Mouse (Mus musculus) liver, adult (tissue): Measurements from ENCODE around the gene Ctnna3.

Source experiments
- GATA4 ChIP-seq: IDR thresholded peaks from 2 replicates; pipeline ENCODE4 v1.6.1; 2014; ENCODE audit warnings: mild to moderate bottlenecking, low read length; ENCODE audit not compliant: insufficient replicate concordance

The Ctnna3 gene

DNA sequence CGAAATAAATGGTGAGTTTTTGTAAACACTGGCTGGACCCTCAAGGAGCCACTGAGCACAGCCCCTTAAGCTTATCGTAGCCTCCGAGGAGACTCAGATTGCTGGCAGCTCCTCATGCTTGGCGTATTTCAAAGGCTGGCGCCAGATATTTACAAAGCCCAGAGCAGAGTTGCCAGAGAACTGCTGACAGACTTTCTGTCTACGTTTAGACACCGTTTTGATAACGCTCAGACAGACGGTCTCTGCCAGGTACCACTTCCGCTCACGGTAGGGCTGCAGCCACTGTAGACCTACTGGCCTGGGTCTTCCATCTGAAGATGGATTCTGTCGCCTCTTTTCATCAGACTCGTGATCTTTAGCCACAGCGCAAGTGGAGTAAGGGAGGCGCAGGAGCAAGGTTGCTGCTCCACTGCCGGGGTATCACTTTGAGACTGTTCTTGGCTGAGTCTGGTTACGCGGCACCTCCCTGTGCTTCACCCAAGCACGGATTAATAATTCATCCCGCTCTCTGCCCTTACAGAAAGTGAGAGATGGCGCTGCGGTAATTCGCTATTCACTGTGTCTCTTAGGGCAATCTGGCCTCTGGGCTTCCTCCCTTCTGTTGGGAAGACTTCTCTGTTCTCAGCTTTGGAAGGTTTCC lies 456.7 kb downstream of the Ctnna3 start:
- no peak for TF ChIP-seq GATA4

DNA sequence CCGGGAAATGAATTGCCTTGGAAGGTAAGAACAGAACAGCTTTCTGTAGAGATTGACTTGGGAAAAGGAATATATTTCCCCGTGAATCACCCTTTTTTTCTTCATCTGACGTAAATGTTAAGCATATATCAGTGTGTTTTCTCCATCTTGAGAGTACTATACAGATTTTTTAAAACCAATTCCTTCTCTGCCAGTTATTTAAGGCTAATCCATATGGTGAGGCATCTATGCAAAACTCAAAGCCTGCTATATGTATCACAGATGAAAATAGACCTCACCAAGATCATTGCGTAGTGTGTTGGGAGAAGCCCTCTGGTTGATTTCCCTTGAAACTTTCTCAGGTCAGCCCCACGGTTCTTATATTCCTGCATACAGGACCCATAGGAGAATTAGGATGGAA lies 464.7 kb downstream of the Ctnna3 start:
- TF ChIP-seq GATA4 = no peak

DNA sequence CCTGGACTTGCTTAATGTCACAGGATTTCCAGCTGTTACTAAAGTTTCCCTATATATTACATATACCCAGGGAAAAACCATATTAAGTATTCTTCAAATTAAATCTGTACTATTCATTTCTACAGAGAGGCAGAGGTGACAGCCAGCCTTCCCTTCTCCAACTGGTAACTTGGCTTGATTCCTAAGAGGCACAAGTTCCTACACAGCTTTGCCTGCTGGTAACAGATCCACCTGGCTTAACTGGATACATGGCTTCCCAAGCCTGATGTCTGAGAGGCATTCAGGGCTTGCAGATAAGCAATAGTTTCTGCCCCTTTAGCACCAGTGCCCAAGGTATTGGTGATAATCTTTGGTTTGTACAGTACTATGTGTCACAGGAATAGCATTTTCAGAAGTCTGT lies 470.0 kb downstream of the Ctnna3 start:
- no peak for TF ChIP-seq GATA4

DNA sequence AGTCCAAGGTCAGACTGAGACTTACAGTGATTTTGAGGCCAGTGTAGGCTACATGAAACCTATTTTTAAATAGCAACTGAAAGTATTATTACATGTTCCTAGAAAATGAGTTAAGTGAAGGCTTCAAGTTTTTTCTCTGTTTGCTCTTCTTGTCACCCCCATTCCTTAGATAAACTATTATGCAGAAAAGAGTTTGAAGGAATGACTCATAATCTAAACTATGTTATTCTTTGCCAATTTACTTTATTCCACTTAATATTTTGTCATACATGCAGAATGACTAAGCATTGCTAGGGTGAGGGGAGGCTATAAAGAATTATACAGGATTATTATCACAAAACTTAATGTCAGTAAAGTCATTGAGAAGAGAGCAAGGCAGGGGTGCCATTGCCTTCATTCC lies 479.0 kb downstream of the Ctnna3 start:
- no peak for TF ChIP-seq GATA4

DNA sequence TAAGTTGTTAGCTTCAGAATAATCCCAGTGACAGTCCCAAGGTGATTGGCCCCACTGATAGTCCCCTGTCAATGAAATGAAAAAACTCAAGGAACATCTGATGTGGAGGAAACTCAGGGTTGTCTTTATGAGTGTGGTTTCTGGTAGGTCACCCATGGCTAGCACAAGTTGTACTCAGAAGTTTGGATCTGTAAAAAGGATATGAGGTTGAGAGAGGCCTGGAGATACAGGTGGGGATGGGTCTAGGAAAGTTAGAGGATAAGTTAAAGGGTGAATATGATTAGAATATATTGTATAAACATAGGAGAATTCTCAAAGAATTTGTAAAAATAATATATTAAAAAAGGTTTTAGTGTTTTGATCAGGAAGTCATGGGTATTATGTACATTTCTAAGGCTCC lies 497.4 kb downstream of the Ctnna3 start, which contains the start of gene Gm10118:
Gene Gm10118, minus strand, starts transcription at position 101 of the 400 bp plus-strand sequence.
- TF ChIP-seq GATA4 = no peak

DNA sequence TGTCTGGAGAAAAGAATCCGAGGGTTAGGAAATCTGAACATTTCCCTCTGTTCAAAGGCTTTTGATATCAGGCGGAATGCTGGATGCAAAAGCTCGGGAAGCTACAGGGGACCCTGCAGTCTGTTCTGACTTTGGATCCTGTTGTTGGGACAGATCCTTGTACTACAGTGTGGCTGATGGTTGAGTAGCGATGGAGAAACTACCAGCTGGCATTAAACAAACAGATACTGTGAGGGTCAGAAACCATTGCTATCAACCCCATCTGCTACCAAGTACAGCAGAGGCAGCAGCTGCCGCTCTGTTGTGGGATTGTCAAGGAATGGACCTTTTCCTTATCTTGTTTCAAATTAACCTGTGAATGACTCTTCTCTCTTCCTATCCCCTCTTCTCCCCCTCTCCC lies 504.0 kb downstream of the Ctnna3 start:
- TF ChIP-seq GATA4 = no peak

DNA sequence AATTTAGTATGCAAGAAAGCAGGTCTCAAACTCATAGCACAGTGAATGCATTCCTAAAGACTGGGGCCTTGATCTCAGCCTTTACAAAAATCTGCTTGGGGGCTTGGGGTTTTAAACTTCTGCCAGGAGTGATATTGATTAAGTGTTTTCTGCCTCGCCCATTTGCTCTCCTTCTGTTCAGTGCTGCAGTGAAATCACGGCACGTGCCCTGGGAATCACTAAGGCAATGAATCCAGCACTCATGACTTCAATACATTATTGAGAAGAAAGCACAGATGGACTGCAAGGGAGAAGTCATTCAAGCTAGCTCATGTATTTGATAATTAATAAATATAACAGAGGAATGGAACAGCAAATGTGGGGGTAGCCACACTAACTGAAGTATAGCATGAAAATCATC lies 515.6 kb downstream of the Ctnna3 start:
- TF ChIP-seq GATA4 = no peak

DNA sequence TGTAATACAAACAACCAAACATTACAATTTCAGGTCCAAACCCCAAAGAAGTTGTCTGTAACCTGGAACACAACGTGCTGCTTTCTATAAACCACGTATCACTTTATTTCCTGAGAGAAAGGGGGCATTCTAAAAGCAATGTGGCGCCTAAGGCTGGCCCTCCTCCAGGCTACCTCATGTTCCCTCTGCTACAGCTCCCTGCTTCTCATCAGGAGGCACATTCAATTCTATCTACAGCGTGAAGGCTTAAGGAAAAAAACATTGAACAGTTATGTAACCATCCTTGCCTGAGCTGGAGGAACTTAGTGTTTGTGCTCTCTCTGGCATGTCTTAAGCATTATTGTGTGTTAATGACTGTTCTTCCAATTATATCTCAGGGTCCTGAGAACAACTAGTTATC lies 517.4 kb downstream of the Ctnna3 start:
- no peak for TF ChIP-seq GATA4

DNA sequence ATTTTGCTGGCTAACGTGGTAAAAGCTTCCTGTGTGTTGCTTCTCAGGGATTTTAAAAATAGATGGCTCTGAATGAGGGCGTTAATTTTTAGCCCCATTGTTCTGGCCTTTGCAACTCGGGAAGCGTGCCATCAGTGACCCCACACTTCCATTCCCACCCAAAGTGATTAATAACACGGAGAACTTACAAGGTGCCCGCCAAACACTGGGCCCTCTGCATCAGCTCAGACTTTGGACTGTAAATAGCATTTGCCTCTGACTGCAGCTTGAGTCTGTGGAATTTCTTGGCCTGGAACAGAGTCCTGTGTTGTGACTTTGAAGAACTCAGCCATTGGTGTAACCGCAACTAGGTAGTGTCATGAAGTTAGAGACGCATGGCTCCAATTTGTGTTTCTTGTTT lies 521.0 kb downstream of the Ctnna3 start:
- TF ChIP-seq GATA4 = no peak

DNA sequence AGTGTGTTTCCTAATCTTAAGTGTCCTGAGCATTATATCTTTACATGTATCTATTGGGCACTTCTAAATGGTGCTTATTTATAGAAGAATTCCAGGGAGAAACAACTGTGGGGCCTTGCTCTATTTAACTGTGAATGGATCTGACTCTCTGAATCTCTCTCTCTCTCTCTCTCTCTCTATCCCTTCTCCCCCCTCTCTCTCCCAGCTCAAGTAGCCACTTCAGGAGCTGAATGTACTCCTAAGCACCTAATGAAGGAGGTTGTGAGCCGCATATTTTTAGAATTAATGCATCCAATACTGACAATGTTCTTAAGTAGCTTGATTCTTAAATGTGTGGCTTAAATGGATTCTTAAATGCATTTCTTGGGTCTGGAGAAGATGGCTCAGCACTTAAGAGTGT lies 521.6 kb downstream of the Ctnna3 start:
- TF ChIP-seq GATA4 = no peak

DNA sequence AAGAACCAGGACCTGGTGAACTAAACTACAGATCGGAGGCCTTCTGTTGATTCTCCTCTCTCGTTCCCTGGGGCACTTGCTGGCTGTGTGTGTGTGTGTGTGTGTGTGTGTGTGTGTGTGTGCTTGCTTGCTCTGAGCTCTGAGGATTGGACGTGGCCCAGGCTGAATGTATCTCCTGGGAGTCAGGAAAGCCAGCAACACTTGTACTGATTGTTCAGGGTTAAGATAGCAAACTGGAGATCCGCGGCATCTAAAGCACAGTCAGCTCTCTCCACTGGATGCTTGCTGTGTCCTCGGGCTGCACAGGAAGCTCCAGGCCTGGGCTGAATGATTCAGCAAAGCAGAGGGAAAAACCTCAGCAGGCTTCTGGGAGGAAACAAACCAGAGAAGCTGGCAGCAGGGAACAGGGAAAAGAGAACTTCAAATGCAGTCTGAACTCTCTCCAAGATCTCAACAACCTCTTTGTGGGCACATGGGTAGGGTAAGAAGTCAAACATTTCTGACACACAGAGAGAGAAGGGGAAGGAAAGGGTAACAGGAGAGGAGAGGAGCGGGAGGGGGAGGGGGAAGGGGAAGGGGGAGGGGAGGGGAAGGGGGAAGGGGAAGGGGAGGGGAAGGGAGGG lies 524.5 kb downstream of the Ctnna3 start:
- TF ChIP-seq GATA4 = no peak

DNA sequence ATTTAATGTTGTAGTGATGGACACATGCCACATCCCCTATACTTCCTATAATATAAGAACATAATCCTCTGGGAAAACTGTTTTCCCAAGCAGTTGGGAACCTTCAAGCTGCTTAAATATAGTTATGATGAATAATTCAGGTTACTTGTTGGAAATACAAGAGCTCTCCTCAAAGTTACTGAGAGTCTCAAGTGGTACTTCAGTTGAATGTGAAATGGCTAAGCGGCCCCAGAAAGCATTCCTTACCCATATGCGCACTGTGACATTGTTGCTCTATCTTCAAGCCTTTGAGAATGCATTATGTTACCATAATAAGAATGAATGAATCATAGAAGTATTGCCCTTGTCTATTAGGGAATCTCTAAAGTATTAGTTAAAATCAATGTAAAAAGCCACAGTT lies 542.4 kb downstream of the Ctnna3 start:
- TF ChIP-seq GATA4 = no peak

DNA sequence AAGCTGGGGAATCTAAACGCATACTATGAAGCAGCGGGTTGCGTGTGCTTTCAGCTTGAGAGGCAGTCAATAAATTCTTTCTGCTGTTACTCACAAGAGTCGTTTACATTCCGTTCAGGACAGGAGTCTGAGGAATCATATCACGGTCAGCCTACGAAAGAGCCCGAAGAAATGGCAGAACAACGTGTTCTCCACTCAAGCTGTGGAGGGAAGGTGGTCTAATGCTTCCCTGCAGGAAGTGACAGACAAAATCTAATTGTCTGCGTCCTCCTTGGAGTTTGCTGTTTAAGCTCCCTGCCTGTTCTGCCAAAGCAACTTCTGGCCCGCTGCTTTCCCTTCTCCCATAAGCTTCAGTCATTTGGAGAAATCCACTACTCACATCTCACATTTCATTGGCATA lies 548.2 kb downstream of the Ctnna3 start:
- TF ChIP-seq GATA4 = no peak

DNA sequence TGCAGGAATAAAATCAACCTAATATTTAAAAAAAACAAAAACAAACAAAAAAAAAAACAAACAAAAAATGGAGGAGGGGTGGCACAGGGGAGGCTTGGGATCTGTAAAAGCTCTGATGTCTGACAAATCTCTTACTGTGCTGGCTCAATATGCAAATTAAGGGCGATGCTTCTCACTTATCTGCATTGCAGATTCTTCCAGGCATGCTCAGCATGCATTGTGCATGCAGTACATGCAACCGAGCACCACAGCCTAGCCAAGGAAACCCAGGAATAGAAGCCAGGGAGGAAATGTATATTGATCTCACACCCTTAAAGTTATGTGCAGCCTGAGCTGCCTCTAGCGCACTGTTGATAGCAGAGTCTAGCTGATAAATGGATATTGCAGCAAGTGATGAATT lies 548.6 kb downstream of the Ctnna3 start:
- no peak for TF ChIP-seq GATA4

DNA sequence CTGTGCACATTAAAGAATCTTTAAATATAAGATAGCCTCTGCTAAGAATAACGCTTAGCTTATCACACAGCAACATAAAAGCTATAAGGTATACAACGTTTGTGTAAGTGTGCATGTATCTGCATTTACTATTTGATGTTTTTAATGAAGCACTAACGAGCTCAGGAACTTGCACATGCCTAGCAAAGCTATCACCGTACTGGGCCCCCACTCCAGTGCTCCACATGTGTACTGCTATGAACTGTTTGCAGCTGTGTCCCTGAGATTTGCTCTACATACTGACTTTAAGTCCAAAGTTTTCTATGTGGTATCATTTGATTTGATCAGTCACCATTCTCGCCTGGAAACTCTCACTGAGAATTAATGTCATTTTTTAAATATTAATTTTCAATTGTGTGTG lies 549.1 kb downstream of the Ctnna3 start:
- no peak for TF ChIP-seq GATA4

DNA sequence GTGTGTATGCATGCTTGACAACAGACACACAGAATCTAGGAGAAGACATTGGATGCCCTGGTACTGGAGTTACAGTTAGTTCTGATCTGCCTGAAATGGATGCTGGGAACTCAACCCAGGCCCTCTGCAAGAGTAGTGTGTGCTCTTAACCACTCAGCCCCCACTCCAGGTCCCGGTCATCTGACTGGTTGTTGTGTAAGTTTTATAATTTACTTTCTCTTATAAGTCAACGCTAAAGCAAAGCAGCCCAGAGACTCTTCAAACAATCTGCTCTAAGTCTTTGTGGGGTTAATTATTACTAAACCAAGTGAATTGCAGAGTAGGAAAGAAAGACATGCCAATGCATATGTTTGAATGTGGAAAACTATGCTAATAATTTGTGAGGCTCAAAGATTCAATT lies 549.5 kb downstream of the Ctnna3 start:
- TF ChIP-seq GATA4 = no peak

DNA sequence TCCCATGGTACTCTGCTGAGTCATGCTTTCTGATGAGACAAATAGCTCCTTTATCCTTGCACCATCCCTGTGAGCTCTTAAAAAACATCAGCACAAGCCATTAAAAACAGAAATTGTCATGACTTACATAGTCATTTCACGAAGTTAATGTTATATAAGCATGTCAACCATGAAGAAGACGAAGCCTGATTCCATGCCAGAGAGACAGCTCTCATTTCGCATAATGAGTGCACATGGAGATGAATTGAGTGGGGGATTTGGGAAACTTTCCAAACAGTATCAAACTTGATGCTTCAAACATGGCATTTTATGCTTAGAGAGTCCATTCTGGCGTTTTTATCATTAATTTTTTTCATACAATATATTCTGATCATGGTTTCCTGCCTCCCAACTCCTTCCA lies 555.7 kb downstream of the Ctnna3 start:
- no peak for TF ChIP-seq GATA4
